Mouse (Mus musculus) urinary bladder, adult 2 months (tissue): ENCODE data around the gene Nomo1. TPM values are rescaled to one million over a fixed set of nuclear protein-coding genes. Genes with fewer than 3 reads are reported as not detected.

ENCODE experiments used
- DNase-seq: peaks from one replicate; pipeline ENCODE4 v3.0.0; 2022; ENCODE audit warnings: low spot score
- polyA plus RNA-seq: library from polyadenylated mRNA; depleted of rRNA; stranded (reverse); fragments of >200 nt; gene quantifications from 2 replicates; pipeline ENCODE4 v1.2.3, GENCODE M21; 2012; rRNA removed

Gene Nomo1
- 35.5 and 41.4 TPM in 2 replicates for polyA plus RNA-seq

DNA sequence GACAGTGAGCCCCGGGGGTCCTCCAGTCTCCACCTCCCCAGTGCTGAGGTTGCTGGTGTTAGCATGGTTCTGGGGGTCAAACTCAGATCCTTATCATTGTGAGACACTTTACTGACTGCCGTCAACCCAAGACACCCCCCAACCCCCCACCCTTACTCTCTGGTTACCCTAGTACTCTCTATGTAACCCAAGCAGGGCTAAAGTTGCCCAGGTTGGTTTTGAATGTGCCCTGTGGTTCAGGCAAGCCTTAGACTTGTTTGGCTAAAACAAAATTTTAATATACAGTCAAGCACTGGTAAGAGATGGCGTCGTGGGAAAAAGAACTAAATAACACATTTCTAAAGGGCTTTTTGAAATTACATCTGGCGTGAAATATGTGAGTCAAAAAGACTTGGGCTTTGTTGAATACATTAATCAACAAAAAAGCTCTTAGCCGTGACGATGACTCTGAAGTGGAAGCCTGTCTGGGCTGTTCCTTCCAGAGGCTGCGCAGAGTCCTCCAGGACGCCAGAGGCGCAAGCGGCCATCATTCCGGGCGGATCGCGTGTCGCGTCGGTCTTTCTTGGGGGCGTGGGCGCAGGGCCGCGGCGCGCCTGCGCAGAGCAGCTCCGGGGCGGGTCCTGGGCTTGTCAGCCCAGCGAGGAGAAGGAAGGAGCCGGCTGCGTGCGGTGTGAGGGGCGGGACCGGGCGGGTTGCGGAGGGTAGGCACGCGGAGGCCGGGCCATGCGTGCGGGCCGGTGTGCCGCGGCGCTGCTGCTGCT lies at the start of gene Nomo1:
Gene Nomo1 (plus strand): TSS at position 590 of the 761 bp plus-strand sequence.
- DNase-seq: peak; percentile 92

DNA sequence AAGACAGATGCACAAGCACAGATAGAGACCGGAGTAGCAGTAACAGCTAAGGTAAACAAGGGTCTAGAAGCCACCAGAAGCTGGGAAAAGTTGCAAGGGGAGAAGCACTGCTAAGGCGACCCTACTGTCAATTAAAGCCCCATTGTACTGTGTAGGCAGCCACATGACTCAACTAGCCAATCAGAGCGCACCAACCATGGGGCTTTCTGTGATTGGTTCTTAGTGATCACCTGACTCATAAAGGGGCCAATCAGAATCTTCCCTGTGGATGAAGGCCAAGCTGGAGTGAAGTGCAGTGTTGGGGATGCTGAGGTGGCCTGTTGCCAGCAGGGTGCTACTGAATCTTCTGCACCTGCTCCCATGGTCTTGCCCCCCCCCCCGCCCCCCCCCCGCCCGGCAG lies 46.6 kb upstream of the Nomo1 start:
- no peak for DNase-seq

- DNase-seq: no peak
Measured at GRCm38 (mm10) chr7:45988344-45988743, 45.2 kb upstream of the Nomo1 start.

- no peak for DNase-seq
Measured at GRCm38 (mm10) chr7:45992470-45992869, 41.0 kb upstream of the Nomo1 start.

- DNase-seq: no peak
Measured at GRCm38 (mm10) chr7:46000577-46000976, 32.9 kb upstream of the Nomo1 start.

- DNase-seq: no peak
Measured at GRCm38 (mm10) chr7:46002748-46003147, 30.8 kb upstream of the Nomo1 start.

GRCm38 (mm10) chr7:46009578-46009977 lies 23.9 kb upstream of the Nomo1 start:
- no peak for DNase-seq

GRCm38 (mm10) chr7:46012121-46012520 lies 21.4 kb upstream of the Nomo1 start:
- no peak for DNase-seq

- DNase-seq: no peak
Measured at GRCm38 (mm10) chr7:46013266-46014010, 20.1 kb upstream of the Nomo1 start.

GRCm38 (mm10) chr7:46019594-46019993 lies 13.9 kb upstream of the Nomo1 start:
- DNase-seq: no peak

DNA sequence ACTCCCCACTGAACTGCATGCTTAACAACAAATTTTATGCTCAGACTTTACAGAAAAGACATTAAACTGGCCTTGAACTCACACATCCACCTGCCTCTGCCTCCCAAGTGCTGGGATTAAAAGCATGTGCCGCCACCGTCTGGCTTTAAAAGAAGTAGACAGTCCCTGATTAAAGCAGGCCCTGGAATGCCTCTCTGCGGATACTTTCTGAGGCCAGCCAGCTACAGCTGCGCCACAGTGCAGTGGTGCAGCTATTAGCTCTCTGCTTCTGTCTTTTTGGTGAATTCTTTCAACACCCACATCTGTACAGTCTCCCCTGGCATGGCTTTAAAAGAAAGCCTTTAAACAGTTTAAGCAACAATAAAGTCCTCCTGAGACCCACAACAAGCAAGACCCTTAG lies 11.5 kb upstream of the Nomo1 start:
- DNase-seq: no peak

DNA sequence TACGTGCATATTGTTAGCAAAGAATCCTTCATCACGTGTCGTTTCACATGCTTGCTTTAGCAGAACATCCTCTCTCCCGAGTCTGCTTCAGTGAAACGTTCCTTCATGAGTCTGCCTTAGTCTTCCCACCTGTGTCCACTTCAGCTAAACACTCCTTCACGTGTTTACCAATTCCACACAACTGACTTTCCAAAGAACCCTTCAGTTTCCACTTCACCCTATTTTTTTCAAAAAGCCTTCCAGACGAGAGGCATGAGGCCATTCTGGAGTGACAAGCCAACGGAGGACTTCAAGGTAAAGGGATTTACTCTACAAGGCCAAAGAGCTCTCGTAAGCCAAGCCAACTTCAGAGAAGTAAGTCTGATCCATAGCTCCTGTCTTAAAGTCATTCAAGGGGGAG lies 8.1 kb upstream of the Nomo1 start:
- no peak for DNase-seq

DNA sequence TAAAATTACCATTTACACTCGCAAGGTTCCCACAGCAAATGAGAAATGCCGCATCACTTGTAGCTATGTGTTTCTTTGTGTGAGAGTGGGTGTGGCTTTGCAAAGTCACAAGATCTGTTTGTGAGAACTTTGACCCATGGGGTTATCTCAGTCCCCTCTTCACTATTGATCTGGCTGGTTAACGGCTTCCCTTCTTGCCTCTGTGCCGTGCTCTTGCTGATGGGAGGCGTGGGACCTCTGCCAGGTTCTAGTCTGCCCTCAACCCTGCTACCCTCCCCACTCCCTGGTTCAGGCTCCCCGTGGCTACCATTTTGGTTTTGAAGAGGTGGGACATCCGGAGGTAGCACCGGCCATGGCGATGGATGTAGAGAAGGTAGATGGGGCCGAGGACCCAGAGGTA lies 4.8 kb upstream of the Nomo1 start:
- no peak for DNase-seq

- no peak for DNase-seq
Measured at GRCm38 (mm10) chr7:46029299-46030144, 4.0 kb upstream of the Nomo1 start.

- no peak for DNase-seq
Measured at GRCm38 (mm10) chr7:46030145-46030488, 3.4 kb upstream of the Nomo1 start, which contains the start of gene Abcc6. TSS of gene Abcc6 (minus strand) at chr7:46030302.

GRCm38 (mm10) chr7:46031075-46031474 lies 2.4 kb upstream of the Nomo1 start:
- DNase-seq: no peak

GRCm38 (mm10) chr7:46033870-46034337 lies 406 bp downstream of the Nomo1 start:
- no peak for DNase-seq

DNA sequence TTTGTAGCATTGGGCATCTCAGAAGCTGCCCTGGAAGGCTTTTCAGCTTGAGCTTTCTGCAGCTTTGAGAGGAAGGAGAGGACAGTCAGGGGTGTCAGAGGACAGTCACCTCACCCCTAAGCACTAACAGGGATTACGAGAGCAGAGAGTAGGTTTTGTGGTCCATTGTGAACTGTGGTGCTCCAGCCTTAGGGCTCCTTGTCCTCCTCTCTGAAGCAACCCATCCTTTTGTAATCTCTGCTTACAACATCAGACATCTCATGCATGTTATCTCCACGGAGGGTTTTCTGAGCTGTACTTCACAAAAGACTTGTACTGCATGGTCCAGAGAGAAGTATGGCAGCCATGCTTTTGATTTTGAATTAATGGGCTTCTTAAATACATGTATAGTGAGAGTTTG lies 1.5 kb downstream of the Nomo1 start:
- DNase-seq: no peak

- no peak for DNase-seq
Measured at GRCm38 (mm10) chr7:46035468-46035867, 2.0 kb downstream of the Nomo1 start.

- DNase-seq: no peak
Measured at GRCm38 (mm10) chr7:46037433-46037832, 3.9 kb downstream of the Nomo1 start.

DNA sequence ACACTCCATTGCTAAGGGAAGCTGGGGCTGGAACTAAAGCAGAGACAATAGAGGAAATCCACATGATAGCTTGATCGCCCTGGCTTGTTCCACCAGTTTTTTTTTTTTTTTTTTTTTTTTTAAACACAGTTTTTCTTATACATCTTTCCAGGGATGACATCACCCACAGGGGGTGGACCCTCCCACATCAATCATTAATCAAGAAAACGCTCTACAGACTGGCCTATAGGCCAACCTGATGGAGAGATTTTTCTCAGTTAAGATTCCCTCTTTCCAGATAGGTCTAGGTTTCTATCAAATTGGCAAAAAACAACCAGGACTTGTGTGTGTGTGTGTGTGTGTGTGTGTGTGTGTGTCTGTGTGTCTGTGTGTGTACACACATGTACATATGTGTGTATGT lies 6.4 kb downstream of the Nomo1 start:
- no peak for DNase-seq

DNA sequence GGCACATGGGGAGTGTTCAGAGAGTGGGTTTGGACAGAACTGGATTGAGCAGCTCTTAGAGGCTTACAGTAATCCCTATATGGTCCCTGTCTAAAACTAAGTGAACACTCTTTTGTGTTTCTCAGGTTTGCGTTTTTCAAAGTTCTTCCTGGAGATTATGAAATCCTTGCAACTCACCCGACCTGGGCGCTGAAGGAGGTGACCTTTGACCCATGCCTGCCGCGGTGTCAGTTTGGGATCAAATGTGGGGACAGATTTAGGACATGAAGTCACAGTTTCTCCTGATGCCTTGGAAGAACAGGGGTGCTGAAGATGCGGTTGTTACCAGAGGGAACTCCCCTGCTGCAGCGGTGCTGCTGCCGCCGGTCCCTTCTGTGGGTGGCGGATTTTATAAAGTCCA lies 10.6 kb downstream of the Nomo1 start:
- no peak for DNase-seq
